Mouse (Mus musculus) kidney, adult 9 months (tissue): Measurements from ENCODE around the gene Carns1.

ENCODE experiments used
- DNase-seq: peaks from one replicate; pipeline ENCODE4 v3.0.0; 2022

The Carns1 gene

DNA sequence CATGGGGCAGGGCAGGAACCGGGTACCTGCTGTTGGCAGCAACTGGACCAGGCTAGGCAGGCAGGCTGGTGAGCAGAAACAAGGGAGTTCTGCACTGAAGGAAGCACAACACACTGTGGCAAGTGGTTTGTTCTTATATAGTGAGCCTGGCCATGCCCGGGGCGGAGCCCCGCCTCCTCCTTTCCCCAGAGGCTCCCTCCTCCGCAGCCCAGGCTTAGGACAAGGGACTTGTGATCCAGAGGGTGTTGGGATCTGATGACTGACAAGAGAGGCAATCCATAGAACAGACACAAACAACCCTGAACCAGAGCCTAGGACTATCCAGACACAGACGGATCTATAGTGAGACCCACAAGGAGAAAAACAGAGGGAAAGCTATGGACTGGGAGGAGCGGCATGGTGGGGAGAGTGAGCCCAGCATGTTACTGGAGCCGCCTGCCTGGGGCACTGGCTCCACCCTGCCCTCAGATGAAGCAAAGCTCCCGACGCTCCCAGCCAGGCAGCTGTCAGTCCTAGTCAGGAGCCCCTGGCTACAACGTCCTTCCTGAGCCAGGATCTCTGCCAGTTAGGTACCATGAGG, at the start of gene Carns1:
Gene Carns1 (minus strand): TSS at position 112 of the 580 bp plus-strand sequence.
- no peak for DNase-seq

DNA sequence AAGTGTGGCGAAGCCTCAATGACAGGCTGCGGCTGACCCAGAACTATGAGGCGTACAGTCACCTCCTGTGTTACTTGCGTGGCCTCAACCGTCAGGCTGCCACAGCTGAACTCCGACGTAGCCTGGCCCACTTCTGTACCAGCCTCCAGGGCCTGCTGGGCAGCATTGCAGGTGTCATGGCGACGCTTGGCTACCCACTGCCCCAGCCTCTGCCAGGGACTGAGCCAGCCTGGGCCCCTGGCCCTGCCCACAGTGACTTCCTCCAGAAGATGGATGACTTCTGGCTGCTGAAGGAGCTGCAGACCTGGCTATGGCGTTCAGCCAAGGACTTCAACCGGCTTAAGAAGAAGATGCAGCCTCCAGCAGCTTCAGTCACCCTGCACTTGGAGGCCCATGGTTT, 46.9 kb upstream of the Carns1 start:
- no peak for DNase-seq

DNA sequence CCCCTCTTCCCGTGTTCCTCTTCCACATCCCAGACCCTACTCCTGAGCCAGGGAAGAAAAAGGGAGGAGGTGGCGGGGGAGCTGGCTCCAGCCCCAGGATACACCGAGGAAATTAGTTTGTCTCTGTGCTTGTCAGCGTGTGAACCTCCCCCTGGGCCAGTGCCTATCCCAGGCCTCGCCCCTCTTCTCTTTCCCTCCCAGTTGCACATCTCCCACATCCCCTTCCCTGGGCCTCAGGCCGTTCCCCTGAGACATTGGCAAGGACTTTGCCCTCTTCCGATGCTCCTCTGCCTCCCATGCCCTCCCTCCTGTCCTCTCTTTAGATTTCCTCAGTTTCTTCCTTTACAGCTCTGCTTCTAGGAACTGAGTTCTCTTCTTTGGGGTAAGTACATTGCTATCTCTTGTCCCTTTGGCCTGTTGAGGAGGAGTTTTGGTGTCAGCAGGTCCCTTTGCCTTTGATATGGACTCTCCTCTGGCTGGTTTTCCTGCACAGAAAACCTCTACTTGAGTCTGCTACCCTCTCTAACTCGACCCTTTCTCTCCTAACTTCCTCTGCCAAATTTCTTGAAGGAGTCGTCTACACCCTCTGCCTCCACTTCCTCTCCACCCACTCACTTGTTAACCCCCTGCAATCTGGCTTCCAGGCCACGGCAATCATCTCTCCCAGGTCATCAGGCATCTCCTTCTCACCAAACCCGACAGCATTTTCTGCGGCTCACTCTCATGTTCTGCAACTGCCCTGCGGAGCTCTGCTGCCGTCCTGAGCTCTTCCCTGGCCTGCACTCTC, 45.9 kb upstream of the Carns1 start:
- peak; percentile 50 for DNase-seq

DNA sequence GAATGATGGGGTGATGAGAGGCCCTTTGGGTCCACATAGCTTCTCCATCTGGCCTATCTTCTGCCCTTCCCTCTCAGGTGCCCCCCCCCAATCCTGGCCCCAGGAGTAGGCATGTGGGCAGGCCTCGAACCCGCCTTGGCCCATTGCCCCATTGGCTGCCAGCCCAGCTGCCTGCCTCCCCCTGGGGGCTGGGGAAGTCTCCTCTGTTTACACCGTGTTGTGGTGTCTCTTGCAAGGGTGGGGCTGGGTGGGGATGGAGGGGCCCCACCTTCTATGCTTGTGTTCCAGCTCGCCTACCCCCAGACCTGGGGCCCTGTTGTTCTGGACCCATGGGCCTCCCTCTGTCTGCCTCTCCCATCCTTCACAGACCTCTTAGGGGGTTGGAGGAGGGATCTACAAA, 45.1 kb upstream of the Carns1 start:
- no peak for DNase-seq

DNA sequence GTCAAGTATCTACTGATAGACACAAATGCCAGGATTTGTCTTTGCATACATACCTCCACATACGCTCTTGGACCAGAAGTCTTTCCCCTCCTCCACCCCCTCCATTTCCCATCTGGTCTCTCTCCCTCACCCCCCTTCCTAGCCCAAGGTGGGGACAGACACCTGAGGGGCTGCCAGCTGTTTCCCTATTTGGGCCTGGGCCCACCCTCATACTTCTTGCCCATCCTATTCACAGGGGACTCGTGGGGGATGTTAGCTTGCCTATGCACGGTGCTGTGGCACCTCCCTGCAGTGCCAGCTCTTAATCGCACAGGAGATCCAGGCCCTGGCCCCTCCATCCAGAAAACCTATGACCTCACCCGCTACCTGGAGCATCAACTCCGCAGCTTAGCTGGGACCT, 44.7 kb upstream of the Carns1 start:
- no peak for DNase-seq

DNA sequence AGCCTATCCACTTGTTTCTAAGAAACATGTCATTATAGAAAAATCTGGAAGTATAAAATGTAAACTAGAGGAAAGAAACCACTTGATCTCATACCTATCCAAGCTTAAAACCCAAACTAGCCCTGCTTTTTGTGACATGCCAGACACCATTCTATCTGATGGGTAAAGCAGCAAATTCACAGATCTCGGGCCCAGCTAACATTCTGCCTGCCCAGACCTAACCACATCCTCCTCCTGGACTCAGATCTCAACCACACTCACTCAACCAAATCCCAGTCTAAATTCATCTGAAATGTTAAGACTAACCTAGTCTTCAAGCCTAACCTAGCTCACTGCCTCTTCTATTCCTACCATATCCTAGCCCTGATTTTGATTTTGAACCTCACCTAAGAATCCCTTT, 43.5 kb upstream of the Carns1 start:
- no peak for DNase-seq

DNA sequence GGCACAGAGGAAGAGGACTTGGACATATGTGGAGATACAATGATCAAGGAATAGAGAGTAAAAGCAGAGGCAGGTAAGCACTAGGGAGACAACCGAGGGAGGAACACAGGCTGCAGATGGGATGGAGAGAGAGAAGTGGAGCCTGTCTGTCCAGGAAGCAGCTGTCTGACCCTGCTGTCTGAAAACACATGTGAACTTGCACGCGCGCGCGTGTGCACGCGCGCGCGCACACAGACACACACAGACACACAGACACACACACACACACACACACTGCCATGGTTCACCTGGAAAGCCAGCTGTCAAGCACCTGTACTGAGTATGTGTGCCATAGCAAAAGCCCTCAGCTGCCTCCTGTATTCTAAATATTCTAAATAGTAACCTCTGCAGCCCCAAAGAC, 43.0 kb upstream of the Carns1 start:
- DNase-seq = no peak

DNA sequence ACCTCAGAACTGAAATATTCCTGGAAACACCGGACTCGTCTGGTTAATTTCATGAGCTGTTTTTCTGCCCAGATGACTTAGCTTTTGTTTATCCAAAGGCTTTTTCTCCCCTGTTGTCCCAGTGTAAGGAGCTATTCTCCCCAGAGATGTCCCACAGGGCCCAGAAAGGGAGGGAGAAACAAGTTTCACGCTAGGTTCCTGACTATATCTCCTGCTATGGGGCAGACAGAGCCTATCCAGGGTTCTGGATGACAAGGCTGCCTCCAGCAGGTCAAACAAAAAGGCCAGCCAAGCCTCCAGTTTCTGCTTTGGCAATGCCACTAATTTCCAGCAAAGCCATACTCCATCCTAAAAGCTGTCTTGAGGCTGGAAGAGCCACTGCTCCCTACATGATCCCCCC, 42.6 kb upstream of the Carns1 start:
- no peak for DNase-seq

DNA sequence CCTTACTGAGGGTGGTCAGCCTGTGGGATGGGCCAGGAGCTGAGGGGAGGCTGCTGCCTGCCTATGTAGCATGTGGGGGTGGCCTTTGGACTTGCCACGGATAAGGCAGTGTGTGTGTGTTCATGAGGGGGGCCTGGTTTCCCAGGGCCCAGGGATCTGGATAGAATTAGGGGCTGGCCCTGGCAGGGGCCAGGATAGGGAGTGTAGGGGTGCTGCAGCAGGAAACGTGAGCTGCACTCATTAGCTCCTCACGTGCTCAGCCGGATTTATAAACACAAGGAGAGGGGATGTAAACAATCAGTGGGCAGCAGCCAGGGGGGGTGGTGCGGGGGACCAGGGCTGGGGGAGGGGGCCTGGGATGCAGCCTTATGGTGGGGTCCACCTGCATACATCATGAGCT, 41.9 kb upstream of the Carns1 start:
- DNase-seq = no peak

DNA sequence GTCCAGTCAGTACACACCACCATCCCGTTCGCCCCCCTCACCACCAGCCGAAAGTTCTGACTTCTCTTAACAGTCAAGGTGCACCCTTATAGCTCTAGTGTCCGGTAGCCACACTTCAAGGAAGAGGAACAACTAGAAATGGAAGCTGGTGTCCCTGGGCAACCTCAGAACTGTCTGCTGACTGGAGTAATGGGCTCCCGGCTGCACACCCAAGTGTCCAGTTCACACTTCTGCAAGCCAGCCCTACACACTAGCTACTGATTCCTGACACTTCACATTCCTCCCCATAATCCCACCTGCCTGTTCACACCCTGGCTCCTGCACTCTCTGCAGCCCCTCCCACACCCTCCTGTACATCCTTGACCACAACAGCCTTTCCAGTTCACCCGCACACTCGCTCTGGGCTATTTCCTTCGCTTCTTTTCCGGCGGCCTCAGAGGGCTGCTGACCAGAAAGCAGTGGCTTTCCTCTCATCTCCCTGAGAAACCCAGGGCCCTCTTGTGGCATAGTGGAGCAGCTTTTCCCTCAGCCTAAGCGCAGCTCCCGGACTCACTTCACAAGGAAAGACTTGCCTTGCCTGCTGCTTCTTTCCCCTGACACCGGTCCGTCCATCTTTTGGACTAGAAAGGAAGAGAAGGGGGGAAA, 40.9 kb upstream of the Carns1 start:
- DNase-seq = peak; percentile 53

DNA sequence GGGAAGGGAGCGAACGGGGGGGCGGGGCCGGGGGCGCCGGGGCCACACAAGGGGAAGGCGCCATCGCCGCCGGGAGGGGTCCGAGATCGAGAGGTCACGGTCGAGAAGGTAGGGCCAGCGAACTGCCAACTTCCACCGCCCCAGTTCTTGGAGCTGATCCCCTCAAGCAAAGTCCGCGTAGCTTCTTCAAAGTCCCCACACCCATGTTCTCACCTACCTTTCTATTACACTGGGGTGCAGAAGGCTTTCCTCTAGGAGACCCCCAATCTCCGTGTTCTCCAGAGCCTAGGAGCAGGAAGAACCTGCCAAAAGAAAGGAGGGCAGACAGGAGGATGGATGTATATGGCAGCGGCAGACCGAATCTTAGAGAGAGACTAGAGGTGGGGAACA, 40.2 kb upstream of the Carns1 start:
- DNase-seq = no peak

DNA sequence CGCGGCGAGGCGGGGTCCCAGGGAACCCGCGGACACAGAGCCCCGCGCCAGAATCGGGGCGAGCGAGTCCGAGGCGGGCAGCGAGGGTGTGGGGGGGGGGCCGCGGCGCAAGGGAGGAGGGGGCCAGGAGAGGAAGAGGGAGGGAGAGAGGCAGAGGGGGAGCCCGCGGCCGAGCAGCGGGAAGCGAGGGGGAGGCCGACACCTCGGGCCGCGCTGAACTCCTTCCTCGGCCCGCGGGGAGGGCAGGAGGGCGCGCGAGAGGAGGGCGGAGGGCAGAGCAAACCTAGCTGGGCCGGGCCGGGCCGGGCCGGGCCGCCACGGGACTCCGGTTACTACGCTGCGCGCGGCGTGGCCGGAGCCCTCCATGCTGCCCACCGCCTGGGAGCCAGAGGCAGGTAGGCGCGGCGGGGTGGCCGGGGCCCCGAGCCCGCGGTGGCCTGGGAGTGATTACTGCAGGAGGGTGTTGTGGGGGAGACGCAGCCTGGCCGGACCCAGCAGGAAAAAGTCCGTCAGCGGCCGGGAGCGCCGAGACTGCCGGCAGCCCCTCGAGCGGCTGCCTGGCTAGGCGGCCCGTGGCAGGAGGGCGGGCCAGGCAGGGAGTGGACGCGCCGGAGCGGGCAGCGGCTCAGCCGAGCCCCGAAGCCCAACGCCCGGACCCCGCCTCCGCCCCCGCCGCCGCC, 39.6 kb upstream of the Carns1 start:
- no peak for DNase-seq

DNA sequence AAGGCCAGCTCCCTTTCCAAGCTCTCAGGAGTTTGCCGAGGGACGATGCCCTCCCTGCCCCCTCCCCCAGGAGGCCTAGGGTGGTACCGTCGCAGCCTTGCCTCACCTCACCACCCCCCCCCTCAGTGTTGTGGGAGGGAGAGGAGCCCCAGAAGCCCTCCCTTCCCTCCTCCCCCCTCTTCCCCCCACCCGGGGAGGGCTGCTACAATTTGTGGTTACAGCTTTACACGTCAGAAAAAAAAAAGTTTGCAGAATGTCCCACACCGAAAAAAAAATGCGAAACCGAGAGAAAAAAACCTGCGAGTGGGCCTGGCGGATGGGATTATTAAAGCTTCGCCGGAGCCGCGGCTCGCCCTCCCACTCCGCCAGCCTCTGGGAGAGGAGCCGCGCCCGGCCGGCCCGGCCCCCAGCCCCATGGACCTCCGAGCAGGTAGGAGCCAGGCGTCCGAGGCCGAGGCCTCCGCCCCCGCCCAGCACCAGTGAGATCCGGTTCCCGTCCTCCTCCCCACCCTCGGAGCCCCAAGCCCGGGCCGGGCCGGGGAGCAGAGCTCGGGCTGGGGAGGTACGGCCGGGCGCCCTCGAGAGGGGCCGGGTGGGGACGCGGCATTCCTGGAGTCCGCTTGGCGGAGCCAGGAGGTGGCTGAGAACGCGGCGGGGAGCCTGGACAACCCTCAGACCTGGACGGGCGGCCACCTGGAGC, 38.9 kb upstream of the Carns1 start, which contains the start of the genes Clcf1 and AC109138.7:
Gene Clcf1 (plus strand): TSS at position 168 of the 700 bp plus-strand sequence.
Gene AC109138.7 (plus strand): TSS at position 287 of the 700 bp plus-strand sequence.
- DNase-seq = no peak

DNA sequence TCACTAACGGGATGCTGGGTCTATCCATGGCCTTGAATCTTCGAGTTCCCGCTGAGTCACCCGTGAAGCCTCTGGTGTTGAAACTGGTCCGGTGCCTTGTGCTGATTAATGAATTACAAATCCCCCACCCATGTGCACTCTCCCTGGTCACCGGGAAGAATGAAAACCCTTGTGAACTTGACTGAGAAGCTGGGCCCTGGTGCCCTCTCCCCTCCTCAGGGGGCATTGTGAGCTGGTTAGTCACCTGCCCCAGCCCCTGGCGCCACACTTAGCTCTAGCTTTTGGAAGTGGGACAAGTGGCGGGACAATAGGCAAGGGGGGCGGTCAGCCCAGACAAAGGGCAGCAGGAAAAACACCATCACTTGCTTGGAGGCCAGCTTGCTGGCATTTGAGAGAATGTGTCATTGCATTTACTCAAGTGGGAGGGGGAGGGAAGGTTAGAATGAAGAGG, 38.3 kb upstream of the Carns1 start:
- DNase-seq = peak; percentile 79

DNA sequence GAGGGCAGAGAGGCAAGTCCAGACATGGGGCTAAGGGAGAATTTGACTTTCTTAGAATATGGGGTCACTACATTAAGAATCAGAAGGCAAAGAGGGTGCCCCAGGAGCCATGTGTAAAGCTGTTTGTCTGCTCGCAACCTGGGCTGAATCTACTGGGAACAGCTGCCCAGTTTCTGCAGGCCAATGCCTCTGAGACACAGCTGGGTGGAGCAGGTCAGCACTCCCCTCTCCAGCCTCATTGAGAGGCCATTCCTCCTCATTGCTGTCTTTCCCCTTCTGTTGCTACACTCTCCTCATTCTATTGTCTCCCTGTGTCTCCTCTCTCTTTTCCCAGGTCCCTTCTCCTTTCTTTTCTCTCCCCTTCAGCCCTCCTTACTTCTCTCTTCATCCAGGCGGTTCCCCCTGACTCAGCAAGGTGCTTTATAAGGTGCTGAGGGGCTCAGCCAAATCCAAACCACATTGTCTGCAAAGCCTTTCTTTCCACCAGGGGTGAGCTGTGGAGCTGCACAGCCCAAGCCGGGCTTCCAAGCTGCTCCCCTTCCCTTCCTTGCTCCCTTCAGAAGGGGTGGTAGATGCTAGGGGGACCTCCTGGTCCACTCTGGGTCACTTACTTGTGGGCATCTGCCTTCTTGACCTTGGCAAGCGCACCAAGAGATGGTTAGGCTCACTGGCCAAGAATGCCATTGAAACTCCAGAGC, 36.8 kb upstream of the Carns1 start:
- DNase-seq = no peak

DNA sequence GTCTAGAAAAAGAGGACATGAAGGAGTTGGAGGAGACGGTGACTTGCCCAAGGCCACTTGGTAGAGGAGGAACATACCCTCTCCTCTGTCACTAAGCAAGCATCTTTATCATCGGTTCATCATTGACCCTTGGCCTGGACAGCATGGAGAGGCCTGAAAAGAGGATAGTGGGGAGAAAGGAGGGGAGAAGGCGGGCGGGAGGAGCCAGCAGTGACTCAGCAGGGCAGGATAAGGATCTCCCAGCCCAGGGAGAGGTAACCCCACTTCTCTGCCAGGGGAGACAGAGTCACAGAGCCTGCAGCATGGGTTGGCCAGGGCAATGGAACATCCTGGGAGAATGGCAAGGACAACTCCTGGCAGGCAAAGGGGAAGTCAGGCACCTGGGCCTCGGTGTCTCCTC, 33.3 kb upstream of the Carns1 start:
- DNase-seq = no peak

DNA sequence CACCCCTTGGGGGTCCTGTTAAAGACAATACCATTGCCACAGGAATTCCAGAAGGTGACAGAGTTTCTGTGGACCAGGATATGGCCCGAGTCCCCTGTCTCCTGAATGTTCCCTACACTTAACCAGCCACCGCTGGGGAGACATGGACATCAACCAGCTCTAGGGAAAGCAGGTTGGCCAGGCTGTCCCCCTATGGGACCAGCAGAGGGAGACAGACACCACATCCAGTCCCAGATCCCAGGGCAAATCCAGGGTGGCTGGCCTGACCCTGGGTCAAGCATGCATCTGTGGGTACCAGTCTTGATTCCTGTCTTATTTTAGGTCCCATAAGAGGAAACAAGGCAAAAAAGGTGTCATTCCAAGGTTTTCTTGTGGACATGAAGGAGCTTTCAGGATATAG, 31.7 kb upstream of the Carns1 start:
- DNase-seq = peak; percentile 89

DNA sequence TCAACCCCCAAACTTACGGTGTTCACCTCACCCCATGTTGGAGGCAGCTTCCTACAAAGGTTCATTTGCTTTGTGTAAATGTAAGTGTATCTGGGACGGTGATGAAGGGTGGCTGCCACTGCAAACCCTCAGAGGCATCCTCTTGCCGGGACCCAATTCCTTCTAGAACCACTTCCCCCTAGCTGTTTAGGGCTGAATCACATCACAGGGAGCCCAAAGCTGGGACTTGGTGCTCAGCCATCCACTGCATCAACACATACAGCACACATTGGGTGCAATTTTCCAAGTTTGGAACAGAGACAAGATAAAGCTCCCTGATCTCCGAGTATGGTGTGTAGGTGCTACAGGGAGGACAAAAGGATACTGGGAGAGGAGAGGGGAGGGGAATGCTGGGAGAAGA, 29.6 kb upstream of the Carns1 start:
- no peak for DNase-seq

DNA sequence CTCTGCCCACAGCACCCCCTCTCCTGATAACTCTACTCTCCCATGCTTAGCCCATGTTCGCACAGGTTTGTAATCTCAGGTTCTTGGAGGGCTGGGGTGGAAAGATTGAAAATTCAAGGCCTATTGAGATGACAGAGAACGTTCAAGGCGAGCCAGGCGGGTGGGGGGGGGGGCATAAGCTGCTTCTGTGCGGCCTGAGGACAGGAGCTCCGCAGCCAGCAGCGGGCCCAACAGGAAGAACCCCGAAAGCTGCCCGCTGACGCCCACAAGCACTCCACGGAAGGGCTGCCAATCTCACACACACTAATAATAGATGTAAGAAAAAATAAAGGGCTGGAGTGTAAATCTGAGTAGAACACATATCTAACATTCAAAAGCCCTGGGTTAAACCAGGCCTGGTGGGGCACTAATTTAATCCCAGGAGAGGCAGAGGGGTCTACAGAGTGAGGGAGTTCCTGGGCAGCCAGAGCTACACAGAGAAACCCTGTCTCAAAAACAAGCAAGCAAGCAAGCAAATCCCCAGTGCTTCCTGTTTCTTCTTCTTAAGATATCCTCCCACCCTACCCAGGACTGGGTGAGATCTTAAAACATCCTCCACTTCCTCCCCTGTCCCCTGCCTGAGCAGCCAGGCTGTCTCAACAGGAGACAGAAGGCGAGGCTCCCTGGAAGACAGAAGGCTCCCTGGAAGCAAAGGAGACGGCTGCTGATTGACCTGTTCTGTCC, 28.5 kb upstream of the Carns1 start:
- DNase-seq = no peak

DNA sequence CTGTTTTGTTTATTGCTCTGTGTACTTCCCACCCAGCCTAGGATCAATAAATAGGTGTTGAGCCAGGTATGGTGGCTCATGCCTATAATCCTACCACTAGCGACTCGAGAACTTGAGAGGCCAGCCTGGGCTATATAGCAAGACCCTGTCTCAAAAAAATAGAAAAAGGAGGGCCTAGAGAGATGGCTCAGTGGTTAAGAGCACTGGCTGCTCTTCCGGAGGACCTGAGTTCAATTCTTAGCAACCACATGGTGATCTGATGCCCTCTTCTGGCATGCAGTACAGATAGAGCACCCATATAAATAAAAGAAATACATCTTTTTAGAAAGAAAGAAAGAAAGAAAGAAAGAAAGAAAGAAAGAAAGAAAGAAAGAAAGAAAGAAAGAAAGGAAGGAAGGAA, 27.9 kb upstream of the Carns1 start:
- DNase-seq = no peak

DNA sequence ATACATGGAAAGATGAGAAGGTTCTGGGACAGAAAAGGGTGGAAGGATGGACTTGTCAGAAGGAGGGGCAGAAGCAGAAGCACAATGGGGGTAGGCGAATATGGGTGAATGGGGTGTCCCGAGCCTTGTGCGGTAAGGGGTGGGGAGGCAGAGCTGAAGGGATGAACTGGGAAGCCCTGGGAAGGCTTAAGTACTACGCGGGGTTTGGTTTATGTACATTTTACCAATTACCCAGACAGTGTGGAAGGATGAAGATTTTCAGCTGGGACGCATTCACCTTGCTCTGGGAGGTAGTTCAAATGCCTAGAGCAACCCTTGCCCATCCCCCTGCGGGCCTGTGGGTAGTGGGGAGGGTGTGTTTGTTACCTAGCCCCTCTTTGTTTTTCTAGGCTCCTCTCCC, 26.9 kb upstream of the Carns1 start:
- DNase-seq = no peak
